Mouse (Mus musculus) lung, embryonic 14.5 days (tissue): ENCODE measurements around the gene Ncoa5. TPM values are rescaled to one million over a fixed set of nuclear protein-coding genes. Genes with fewer than 3 reads are reported as not detected.

Source experiments
- ATAC-seq: fragments of 200-750 bp; cut with Nextera tagmentation; 2 replicates; pipeline ENCODE4 v1.8.0; 2017; ENCODE audit warnings: mild to moderate bottlenecking, moderate TSS enrichment, moderate library complexity; ENCODE audit not compliant: insufficient read depth
- DNase-seq: peaks from one replicate; pipeline ENCODE4 v3.0.0-alpha.2; 2015
- H3K27ac ChIP-seq: fragments of 300-500 bp; sonication (generic); 2 replicates; pipeline ENCODE4 v1.5.1; 2014; ENCODE audit warnings: low read depth, mild to moderate bottlenecking, moderate library complexity
- H3K27me3 ChIP-seq: fragments of 300-500 bp; sonication (generic); 2 replicates; pipeline ENCODE4 v1.6.1; 2014; ENCODE audit warnings: low read length, control low read depth; ENCODE audit not compliant: insufficient read depth
- H3K36me3 ChIP-seq: fragments of 300-500 bp; sonication (generic); 2 replicates; pipeline ENCODE4 v1.6.1; 2014; ENCODE audit warnings: control low read depth; ENCODE audit not compliant: insufficient read depth
- H3K4me1 ChIP-seq: fragments of 300-500 bp; sonication (generic); 2 replicates; pipeline ENCODE4 v1.6.1; 2014; ENCODE audit warnings: antibody characterized with exemption, control low read depth; ENCODE audit not compliant: insufficient read depth
- H3K4me2 ChIP-seq: fragments of 300-500 bp; sonication (generic); 2 replicates; pipeline ENCODE4 v1.6.1; 2014; ENCODE audit warnings: mild to moderate bottlenecking
- H3K4me3 ChIP-seq: fragments of 300-500 bp; sonication (generic); 2 replicates; pipeline ENCODE4 v1.5.1; 2014; ENCODE audit warnings: low read depth, low read length
- H3K9ac ChIP-seq: fragments of 300-500 bp; sonication (generic); 2 replicates; pipeline ENCODE4 v1.6.1; 2014
- H3K9me3 ChIP-seq: fragments of 300-500 bp; sonication (generic); 2 replicates; pipeline ENCODE4 v1.6.1; 2016; ENCODE audit warnings: low read depth, low read length, control low read depth
- CTCF ChIP-seq: IDR thresholded peaks from 2 replicates; pipeline ENCODE4 v1.5.1; 2016; ENCODE audit warnings: antibody characterized with exemption, low read depth
- WGBS: fragments of 180-500 bp; shearing (Covaris S2); extraction: QIAGEN DNeasy Blood & Tissue Kit; methylation state at CpG from one replicate; pipeline ENCODE4 v1.1.7; 2014; 5-methylcytosine and 5-hydroxymethylcytosine counted together
- polyA plus RNA-seq: library from polyadenylated mRNA; unstranded; fragments of >200 nt; fragmentation: Nextera tagmentation; extraction: Ambion mirVana; gene quantifications from 2 replicates; pipeline ENCODE4 v1.2.1, GENCODE M21; 2014

Gene Ncoa5
- polyA plus RNA-seq, 1 experiment from 2014 or later, result 81.6 TPM

DNA sequence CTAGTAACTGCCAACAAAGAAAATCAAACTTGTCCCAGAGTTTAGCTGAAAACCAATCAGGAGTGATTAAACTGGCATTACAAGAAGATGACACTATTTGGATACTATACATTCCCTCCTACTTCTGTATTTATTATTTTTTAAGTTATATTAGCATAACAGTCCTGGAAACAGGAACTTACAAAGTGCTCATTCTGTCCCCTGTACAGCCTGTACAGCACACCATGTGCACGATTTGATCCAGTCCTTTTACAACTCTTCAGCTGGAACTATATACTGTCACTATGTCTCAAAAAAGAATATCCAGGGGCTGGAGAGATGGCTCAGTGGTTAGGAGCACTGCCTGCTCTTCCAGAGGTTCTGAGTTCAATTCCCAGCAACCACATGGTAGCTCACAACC is 7.5 kb downstream of the Ncoa5 start:
- Histone ChIP-seq H3K9ac (no peak overlapping the region), H3K4me3 (no peak overlapping the region), H3K4me1 (no peaks in the 10 kb centered on the region), H3K27me3 (no peaks in the 10 kb centered on the region), H3K9me3 (no peaks in the 10 kb centered on the region), H3K36me3 (peaks cover 9% of the 10 kb centered on the region; the same call in 1 of the 2 replicates), H3K4me2 (no peak overlapping the region), H3K27ac (no peak overlapping the region)
- 79% methylated on average over 1 of the region's 1 CpGs for WGBS
- DNase-seq (no peak), ATAC-seq (no peak)
- no peak for TF ChIP-seq CTCF

DNA sequence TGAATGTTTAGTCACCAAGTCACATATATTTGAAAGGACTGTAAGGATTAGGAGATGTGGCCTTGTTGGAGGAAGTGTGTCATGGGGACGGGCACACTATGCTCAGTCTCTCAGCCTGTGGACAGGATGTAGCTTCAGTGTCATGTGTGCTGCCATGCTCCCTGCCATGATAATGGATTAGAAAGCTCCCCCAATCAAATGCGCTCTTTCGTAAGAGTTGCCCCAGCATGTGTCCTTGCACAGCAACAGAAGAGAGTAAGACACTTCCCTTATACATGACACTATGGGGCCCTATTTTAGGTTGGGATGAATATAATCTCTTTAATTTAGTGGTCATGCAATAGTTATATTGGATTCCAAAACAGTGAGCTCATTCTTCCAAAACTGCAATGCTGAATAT is 14.2 kb downstream of the Ncoa5 start:
- Histone ChIP-seq H3K4me3 (no peak overlapping the region), H3K4me2 (no peak overlapping the region), H3K4me1 (no peaks in the 10 kb centered on the region), H3K9me3 (no peaks in the 10 kb centered on the region), H3K36me3 (peaks cover 39% of the 10 kb centered on the region), H3K27me3 (no peaks in the 10 kb centered on the region), H3K9ac (no peak overlapping the region), H3K27ac (no peak overlapping the region)
- DNase-seq (no peak), ATAC-seq (no peak)
- no peak for TF ChIP-seq CTCF
- 92% methylated on average over 3 of the region's 3 CpGs for WGBS

- Histone ChIP-seq H3K9me3 (no peaks in the 10 kb centered on the region), H3K9ac (no peak overlapping the region), H3K4me2 (no peak overlapping the region), H3K4me3 (no peak overlapping the region), H3K27ac (no peak overlapping the region), H3K4me1 (no peaks in the 10 kb centered on the region), H3K27me3 (no peaks in the 10 kb centered on the region), H3K36me3 (peaks cover 48% of the 10 kb centered on the region)
- no peak for TF ChIP-seq CTCF
- 91% methylated on average over 5 of the region's 5 CpGs for WGBS
- ATAC-seq (no peak), DNase-seq (no peak)
Measured at GRCm38 (mm10) chr2:165014935-165015334, 19.7 kb downstream of the Ncoa5 start.

GRCm38 (mm10) chr2:165010351-165010750 is 24.3 kb downstream of the Ncoa5 start:
- DNase-seq (no peak), ATAC-seq (no peak)
- Histone ChIP-seq H3K9me3 (no peaks in the 10 kb centered on the region), H3K4me2 (no peak overlapping the region), H3K4me3 (no peak overlapping the region), H3K27ac (no peak overlapping the region), H3K4me1 (no peaks in the 10 kb centered on the region), H3K36me3 (peaks cover 77% of the 10 kb centered on the region), H3K9ac (no peak overlapping the region), H3K27me3 (no peaks in the 10 kb centered on the region)
- TF ChIP-seq CTCF, result no peak
- 81% methylated on average over 10 of the region's 10 CpGs for WGBS

DNA sequence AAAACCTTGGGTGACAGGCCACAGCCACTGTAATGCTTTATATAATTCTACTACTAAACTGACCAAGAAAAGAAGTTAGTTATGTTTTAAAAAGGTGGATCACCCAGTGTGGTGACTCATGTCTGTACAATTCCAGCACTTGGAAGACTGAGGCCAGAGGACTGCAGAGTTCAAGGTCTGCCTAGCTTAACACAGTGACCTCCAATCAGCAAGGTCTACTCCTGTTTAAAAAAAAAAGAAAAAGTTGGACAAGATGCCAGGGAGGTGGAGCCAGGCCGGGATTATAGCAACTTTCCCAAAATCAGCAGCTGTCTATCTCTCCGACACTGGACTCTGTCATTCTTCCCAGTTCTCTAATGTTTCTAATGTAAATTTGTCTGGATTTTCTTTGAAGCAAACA is 25.1 kb downstream of the Ncoa5 start:
- Histone ChIP-seq H3K27me3 (no peaks in the 10 kb centered on the region), H3K4me2 (no peak overlapping the region), H3K9ac (no peak overlapping the region), H3K36me3 (peaks cover 85% of the 10 kb centered on the region), H3K27ac (no peak overlapping the region), H3K4me3 (no peak overlapping the region), H3K4me1 (no peaks in the 10 kb centered on the region), H3K9me3 (no peaks in the 10 kb centered on the region)
- TF ChIP-seq CTCF, result no peak
- ATAC-seq (no peak), DNase-seq (no peak)
- WGBS, result 78% methylated on average over 2 of the region's 2 CpGs

- ATAC-seq (no peak), DNase-seq (no peak)
- 92% methylated on average over 14 of the region's 14 CpGs for WGBS
- Histone ChIP-seq H3K4me2 (no peak overlapping the region), H3K4me3 (no peak overlapping the region), H3K9ac (no peak overlapping the region), H3K36me3 (peaks cover 89% of the 10 kb centered on the region), H3K27ac (no peak overlapping the region), H3K27me3 (no peaks in the 10 kb centered on the region), H3K4me1 (no peaks in the 10 kb centered on the region), H3K9me3 (no peaks in the 10 kb centered on the region)
- no peak for TF ChIP-seq CTCF
Measured at GRCm38 (mm10) chr2:165009161-165009560, 25.5 kb downstream of the Ncoa5 start.

GRCm38 (mm10) chr2:165007986-165008385 is 26.7 kb downstream of the Ncoa5 start:
- H3K27ac ChIP-seq, result no peak overlapping the region
- no peak overlapping the region for H3K4me2 ChIP-seq
- ATAC-seq (no peak), DNase-seq (no peak)
- H3K9me3 ChIP-seq, result no peaks in the 10 kb centered on the region
- no peak overlapping the region for H3K9ac ChIP-seq
- TF ChIP-seq CTCF, result no peak
- 100% methylated on average over 1 of the region's 1 CpGs for WGBS
- H3K36me3 ChIP-seq, result peaks cover 100% of the 10 kb centered on the region
- H3K4me1 ChIP-seq, result no peaks in the 10 kb centered on the region
- no peak overlapping the region for H3K4me3 ChIP-seq
- no peaks in the 10 kb centered on the region for H3K27me3 ChIP-seq

GRCm38 (mm10) chr2:165006813-165007212 is 27.9 kb downstream of the Ncoa5 start:
- no peaks in the 10 kb centered on the region for H3K4me1 ChIP-seq
- no peaks in the 10 kb centered on the region for H3K9me3 ChIP-seq
- WGBS, result 93% methylated on average over 4 of the region's 4 CpGs
- ATAC-seq (no peak), DNase-seq (no peak)
- H3K4me3 ChIP-seq, result no peak overlapping the region
- H3K27ac ChIP-seq, result no peak overlapping the region
- H3K9ac ChIP-seq, result no peak overlapping the region
- no peaks in the 10 kb centered on the region for H3K27me3 ChIP-seq
- H3K4me2 ChIP-seq, result no peak overlapping the region
- no peak for TF ChIP-seq CTCF
- H3K36me3 ChIP-seq, result peaks cover 100% of the 10 kb centered on the region
